Mouse (Mus musculus) left cerebral cortex, adult 18-20 months (tissue): ENCODE data around the gene Gsta4. TPM values are rescaled to one million over a fixed set of nuclear protein-coding genes. Genes with fewer than 3 reads are reported as not detected.
"Not testable (repeated sequence)": the region's sequence is repeated elsewhere in the genome, so short reads cannot be mapped to it uniquely, and the experiment has no call there.

Experiments
- DNase-seq, 2 experiments: peaks; one replicate each; pipeline ENCODE4 v3.0.0; 2021 to 2022; ENCODE audit warnings: low spot score in 2 of 2, mixed read lengths in 1 of 2
- long read RNA-seq, 2 experiments: library from polyadenylated mRNA; stranded (forward); transcript quantifications; one replicate each; pipeline ENCODE4 v2.0.0; 2021
- total RNA-seq, 2 experiments: library from RNA; stranded (reverse); gene quantifications; 2 replicates each; pipeline ENCODE4 v1.2.3; 2021

Gsta4 gene
- 10 to 100 TPM; 38.5 to 45.8 TPM for total RNA-seq
- long read RNA-seq, experiment 1, transcript Gsta4-201 (7 exons, 977 nt) = major isoform, 35 of 35 reads
- long read RNA-seq, experiment 1, partial matches to known transcripts = 0 of 35 reads
- long read RNA-seq, experiment 1, other reads (novel, unspliced or antisense) = 0 of 35 reads
- long read RNA-seq, experiment 2, transcript Gsta4-201 (7 exons, 977 nt) = major isoform, 22 of 24 reads
- long read RNA-seq, experiment 2, partial matches to known transcripts = 1 of 24 reads
- long read RNA-seq, experiment 2, other reads (novel, unspliced or antisense) = 1 of 24 reads

DNA sequence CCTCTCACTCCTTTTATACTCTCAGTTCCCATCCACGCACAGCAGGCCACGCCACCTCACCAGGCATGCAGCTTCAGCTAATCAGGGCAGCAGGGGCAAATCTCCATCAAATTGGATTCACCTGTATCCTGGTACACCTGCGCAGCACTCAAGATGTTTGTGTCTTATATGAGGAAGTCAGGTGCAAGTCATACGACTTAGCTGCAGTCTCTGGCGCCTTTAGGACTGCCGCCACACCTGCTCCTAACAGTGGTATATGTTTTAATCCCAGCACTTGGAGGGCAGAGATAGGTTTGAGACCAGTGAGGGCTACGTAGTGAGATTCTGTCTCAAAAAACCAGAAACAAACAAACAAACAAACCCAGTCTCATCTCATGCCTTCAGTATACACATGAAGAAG lies at the start of gene Gsta4:
Gsta4 (plus strand) TSS at position 301 of the 400 bp plus-strand sequence.
- DNase-seq = not testable (repeated sequence)

DNA sequence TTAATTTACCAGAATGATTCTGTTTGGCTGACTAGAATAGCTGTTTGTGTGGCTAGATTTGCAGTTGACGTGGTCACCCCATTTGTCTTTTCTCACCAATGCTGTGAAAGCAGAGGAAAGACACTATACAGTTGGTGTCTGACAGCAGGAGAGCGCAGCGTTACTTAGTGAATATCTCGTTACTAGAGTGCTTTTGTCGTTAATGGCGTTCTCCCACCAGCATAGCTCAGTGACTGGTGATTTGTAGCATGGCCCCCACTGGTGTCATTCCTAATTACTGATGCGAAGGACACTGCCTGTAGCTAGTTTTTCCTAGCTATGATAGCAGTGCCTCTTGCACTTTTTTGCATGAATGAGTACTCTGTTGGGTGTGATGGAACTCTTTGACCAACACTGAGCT lies 46.9 kb upstream of the Gsta4 start:
- no peak for DNase-seq

DNA sequence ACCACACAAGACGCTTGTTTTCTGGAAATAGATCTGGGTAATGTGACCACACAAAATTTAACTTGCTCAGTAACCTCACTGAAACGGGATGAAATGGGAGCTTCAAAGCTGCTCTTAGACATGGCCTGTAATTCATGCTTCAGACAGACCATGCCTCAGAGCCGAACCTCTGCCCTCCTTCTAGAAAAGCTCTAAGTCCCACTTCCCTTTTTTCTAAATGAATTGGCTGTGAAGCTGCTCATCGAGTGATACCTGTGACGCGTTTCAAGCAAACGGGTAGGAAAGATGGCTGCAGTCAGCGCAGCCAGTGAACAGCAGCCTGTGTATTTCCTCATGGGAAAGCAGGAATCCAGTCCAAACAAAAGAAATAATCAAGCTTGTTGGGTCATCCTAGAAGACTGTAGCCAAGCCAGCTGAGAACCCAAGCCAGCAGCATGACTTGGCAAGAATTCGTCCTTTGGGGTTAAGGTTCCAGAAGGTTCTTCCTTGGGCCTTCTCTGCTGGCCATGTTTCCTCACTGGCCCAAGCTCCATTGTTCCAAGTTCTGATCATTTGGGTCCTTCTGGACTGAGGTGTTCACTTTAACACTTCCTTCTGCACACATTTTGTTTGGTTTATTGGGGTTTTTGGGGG lies 44.4 kb upstream of the Gsta4 start:
- DNase-seq = no peak

GRCm38 (mm10) chr9:78139463-78139862 lies 43.1 kb upstream of the Gsta4 start:
- DNase-seq = no peak

- DNase-seq = peak; percentile 15 to 37
Measured at GRCm38 (mm10) chr9:78146099-78146498, 36.5 kb upstream of the Gsta4 start.

GRCm38 (mm10) chr9:78146627-78147026 lies 35.9 kb upstream of the Gsta4 start:
- no peak for DNase-seq

DNA sequence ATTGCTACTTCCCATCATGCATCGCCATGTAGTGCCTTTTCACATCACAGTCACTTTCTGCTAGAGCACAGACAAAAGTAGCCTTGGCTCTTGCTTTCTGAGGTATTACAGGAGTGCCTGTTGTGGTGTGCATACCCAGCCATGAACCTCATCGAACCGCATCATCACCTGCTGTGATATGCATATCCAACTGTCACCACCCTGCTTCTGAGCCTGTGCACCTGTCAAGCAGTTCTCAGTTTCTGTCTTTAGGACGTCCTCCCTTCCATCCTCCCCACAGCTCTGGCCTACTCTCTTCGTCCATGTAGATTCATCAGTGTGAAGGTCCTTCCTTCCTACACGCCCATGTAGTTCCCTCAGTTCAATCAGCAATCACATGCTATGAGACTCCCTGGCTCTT lies 34.4 kb upstream of the Gsta4 start:
- no peak for DNase-seq

- not testable (repeated sequence) for DNase-seq
Measured at GRCm38 (mm10) chr9:78149770-78150169, 32.8 kb upstream of the Gsta4 start.

- no peak for DNase-seq
Measured at GRCm38 (mm10) chr9:78154211-78154977, 28.2 kb upstream of the Gsta4 start.

- DNase-seq = no peak
Measured at GRCm38 (mm10) chr9:78157221-78157620, 25.4 kb upstream of the Gsta4 start.

DNA sequence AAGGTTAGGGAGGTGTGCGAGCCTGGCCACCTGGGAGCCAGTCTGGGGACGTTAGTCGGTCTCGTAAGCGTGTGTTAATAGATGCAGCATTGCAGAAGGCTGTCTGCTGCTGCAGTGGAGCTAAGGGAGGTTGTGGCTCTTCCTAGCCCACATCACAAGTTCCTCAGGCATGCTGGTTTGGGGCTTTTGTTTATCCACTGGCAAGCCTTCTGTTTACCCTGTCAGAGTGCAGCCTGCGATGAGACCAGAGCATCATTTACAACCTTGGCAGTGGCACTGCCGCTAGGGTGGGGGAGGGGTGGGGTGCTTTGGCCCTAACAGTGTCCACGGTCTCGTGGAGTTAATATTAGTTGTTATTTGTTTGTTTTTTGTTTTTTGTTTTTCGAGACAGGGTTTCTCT lies 19.3 kb upstream of the Gsta4 start:
- no peak for DNase-seq

DNA sequence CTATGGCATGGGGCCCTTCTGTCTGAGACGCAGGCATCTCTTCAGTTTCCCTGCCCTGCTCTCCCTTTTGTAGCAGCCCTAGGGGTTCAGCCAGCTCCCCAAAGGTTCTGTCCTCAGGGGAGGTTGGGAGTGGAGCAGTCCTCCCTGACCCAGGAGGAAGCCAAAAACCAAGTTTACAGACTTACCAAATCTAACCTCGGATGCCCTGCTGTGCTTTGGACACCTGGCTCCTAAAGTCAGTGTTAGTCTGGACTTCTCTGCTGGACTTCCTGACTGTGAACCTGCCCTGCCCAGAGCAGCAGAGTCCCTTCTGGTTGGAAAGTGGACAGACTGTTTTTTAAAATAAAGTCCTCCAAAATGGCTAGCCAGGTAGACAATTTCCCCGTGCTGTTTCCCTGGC lies 17.8 kb upstream of the Gsta4 start:
- no peak for DNase-seq

DNA sequence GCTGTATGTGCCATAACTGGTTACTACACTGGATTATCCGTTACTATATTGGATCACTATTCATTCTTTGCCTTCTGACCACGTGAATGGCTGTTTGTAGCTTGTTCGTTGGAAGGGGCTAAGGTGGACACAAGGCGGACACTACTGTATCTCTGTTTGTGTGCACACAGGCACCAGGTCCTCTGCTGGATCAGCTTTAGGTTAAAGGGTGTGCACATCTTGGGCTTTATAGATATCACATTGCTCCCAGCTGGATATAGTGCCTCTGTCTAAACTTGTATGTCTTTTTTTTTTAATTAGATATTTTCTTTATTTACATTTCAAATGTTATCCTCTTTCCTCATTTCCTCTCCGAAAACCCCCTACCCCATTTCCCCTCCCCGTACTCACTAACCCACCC lies 17.1 kb upstream of the Gsta4 start:
- DNase-seq = no peak

- no peak for DNase-seq
Measured at GRCm38 (mm10) chr9:78166694-78167452, 15.7 kb upstream of the Gsta4 start.

GRCm38 (mm10) chr9:78167453-78167969 lies 15.1 kb upstream of the Gsta4 start:
- no peak for DNase-seq

GRCm38 (mm10) chr9:78168864-78169263 lies 13.7 kb upstream of the Gsta4 start:
- no peak for DNase-seq

DNA sequence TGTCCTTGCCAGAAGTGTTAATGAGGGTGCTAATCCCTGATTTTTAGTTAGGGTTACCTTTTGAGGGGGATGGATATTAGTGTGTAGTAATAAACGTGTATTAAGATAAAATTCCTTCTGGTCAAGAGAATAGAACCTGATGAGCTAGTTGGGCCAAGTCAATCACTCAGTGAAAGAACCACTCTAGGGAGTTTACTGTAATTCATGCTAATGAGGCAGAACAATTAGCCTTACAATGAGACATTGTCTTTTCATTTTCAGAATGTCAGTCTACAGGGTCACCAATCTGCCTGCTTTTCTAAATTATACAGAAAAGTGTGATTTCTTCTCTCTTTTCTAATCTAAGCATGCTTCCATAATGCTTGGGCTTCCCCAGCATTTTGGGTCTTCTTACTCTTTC lies 8.6 kb upstream of the Gsta4 start:
- no peak for DNase-seq

- DNase-seq = not testable (repeated sequence)
Measured at GRCm38 (mm10) chr9:78174925-78175276, 7.7 kb upstream of the Gsta4 start.

DNA sequence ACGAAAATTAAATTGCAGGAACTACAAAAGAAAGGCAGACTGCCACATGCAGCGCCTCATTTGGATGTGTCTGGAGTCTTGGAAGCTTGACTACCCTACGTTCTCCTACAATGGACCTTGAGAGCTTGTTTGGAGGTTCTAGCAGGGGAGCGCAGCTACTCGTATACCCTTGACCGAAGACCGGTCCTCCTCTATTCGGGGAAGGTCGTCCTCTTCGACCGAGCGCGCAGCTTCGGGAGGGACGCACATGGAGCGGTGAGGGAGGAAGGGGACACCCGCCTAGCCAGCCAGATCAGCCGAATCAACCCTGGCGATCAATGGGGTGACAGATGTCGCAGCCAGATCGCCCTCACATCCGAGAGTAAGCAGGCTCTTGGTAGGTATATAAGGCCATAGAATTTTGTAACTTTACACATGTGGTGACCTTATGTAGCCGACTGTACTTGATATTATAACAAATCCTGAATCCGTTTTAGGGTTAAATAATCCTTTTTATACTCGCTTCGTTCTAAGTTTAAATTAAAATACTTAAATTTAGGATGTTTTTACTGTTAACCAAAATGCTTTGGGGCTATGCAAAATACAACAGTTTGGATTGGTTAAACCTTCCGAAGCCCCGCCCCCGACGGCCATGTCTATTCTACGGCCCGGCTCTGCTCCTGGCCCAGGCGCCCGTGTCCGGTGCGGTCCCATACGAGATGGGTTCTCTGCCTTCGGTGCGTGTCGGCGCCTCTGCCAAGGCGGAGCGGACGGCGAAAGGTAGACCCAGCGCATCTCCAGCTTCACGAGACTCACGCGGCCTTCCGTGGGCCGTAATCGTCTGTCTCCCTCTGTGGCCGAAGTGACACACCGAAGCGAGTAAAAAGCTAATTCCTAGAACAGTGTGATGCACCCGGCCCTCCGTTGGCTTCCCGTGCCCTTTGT lies 7.0 kb upstream of the Gsta4 start:
- DNase-seq = peak; percentile 94 to 95

DNA sequence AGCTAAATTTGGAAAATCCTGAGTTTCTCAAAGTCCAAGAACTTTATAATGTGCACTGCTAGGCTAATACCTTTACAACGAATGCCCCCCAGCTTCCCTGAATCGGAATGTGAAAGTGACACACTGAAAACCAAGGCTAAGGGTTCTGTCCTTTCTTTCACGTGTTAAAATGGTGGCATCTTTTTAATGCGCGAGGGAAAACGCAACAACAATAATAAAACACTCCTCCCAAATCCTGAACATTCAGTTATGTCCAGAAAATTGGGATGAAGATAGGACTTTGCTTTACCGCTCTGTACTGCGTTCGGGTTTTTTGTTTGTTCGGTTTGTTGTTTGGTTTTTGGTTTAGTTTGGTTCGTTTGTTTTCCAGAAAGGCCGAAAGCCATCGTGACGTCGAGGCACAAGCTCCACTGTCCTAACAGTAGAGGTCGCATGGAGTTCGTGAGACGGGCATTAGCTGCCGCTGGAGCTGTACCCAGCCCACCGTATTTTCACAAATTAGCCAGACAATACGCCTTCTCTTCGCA lies 6.3 kb upstream of the Gsta4 start:
- peak; percentile 38 to 44 for DNase-seq
